Mouse (Mus musculus) gastrocnemius, postnatal 36 days (tissue): ENCODE measurements around the gene Apbb2. TPM values are rescaled to one million over a fixed set of nuclear protein-coding genes. Genes with fewer than 3 reads are reported as not detected.

Source experiments
- DNase-seq, 2 experiments: peaks; one replicate each; pipeline ENCODE4 v3.0.0; 2022
- intact Hi-C: fragments of 180-260 bp; cut with DNase I; formaldehyde crosslinking; loops from one replicate; pipeline ENCODE4 v1.15.1; 2025
- total RNA-seq, 2 experiments: library from RNA; stranded (reverse); gene quantifications; 2 replicates each; pipeline ENCODE4 v1.2.3; 2021

Gene Apbb2
- total RNA-seq, 2 experiments from 2014 or later: 32.0 to 39.1 TPM

GRCm38 (mm10) chr5:66359742-66360423 lies 258.7 kb downstream of the Apbb2 start:
- DNase-seq: no peak
- intact Hi-C loops: no loop called here

DNA sequence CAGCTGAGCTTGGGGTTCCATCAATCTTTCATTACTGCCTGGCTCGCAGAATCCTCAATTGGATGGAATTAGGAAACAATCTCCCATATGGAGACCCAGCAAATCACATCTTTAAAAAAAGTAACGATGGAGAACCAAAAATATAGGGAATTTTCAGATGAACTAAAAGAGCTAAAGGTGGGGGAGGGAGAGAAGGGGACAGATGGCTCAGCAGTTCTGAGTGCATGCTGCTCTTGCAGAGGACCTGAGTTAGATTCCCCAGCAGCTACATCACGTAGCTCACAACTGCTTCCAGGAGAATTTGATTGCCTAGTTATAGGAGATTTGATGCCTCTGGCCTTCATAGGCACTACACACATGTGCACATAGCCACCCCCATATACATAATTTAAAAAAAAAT lies 263.4 kb downstream of the Apbb2 start:
- no peak for DNase-seq
- intact Hi-C loops: no loop called here

DNA sequence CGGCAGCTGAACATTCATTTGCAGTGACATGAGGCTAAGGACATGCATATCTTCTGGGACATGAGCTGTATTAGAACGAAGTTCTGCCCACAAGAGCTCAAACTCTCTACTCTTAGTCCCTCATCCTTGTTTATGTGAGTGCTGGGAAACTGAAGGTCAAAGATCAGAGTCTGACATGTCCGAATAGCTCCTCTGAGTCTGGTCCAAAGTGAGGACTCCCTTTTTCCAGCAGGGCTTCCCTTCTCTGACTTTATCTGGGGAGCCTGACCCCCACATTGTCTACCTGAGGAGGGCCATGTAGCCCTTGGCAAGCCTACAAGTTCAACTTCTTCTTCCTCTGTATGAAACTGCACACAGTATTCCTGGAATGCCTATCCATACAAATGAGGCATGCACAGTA lies 264.7 kb downstream of the Apbb2 start:
- intact Hi-C loops: no loop called here

DNA sequence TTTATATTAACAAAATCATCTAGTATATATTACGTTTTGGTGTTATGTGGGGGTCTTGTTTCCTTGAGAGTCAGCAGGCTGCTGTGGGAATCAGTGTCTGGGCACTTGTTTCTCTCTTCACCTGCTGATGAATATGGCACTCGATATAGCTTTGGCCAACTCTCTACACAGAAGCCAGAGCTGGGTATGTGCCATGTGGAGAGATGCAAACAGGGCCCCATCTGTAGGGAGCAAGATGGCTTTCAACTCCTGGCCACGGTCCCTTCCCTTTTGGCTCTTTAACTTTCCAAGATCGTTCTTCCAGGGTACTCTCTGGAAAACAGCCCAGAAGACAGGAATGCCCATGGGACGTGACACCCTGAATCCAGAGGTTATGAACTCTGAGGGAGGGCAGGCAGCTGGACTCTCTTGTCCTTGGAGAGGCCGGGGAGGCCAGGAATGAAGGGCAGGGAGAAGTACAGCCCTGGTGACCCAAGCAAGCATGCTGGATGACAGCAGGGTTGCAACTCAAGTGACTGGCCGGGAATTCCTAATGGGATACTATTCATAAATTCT lies 266.7 kb downstream of the Apbb2 start:
- no peak for DNase-seq
- intact Hi-C loops: no loop called here

More for the DNA sequence above, 264.7 kb downstream of the Apbb2 start:
- no peak for DNase-seq

DNA sequence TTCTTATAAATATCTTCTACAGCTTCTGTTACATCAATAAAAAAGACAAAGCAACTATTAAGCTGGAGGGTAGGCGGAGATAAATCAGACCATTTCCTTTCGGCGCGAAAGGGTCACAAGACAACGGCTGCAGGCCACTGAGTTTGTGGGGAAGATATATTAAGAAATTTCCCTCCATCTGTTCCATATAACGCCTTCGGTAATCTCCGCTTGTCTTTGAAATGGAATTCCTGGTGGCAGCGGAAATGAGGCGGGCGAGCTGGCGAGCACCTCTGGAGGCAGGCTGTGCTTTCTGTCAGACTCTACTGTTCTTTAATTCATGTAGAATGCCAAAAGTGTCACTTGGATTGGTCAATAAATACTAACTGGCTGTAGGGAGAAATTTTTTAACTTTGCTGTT lies 267.5 kb downstream of the Apbb2 start:
- intact Hi-C loops: no loop called here
- DNase-seq: no peak

GRCm38 (mm10) chr5:66350611-66351010 lies 268.0 kb downstream of the Apbb2 start:
- intact Hi-C loops: no loop called here
- no peak for DNase-seq

GRCm38 (mm10) chr5:66348421-66348820 lies 270.2 kb downstream of the Apbb2 start:
- DNase-seq: no peak
- intact Hi-C loops: no loop called here

GRCm38 (mm10) chr5:66346756-66347155 lies 271.8 kb downstream of the Apbb2 start:
- no peak for DNase-seq
- intact Hi-C loops: no loop called here

- DNase-seq: no peak
- intact Hi-C loops: no loop called here
These were observed 273.4 kb downstream of the Apbb2 start for GRCm38 (mm10) chr5:66345140-66345539.

DNA sequence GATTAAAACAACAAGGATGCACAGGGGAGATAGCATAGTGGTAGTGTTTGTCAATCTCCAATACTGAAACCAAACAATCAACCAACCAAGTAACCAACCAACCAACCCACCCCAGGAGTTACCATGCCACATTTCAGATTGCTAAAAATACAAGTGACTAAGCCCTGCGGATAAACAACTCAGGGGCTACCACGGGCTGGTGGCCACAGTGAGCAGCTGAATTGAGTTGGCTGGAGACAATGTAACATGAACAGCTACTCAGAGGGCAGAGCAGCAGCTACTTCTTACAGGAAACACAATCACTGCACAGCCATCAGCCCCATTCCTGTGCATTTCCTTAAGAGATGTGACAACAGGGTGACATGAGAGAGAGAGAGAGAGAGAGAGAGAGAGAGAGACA lies 274.4 kb downstream of the Apbb2 start:
- intact Hi-C loops: no loop called here
- DNase-seq: no peak

GRCm38 (mm10) chr5:66342285-66342684 lies 276.3 kb downstream of the Apbb2 start:
- no peak for DNase-seq
- intact Hi-C loops: no loop called here

GRCm38 (mm10) chr5:66341848-66342247 lies 276.7 kb downstream of the Apbb2 start:
- DNase-seq: no peak
- intact Hi-C loops: no loop called here

- intact Hi-C loops: no loop called here
- DNase-seq: no peak
These were observed 278.1 kb downstream of the Apbb2 start for GRCm38 (mm10) chr5:66340356-66341102.

- intact Hi-C loops: no loop called here
- no peak for DNase-seq
These were observed 280.0 kb downstream of the Apbb2 start for GRCm38 (mm10) chr5:66338583-66338982.

DNA sequence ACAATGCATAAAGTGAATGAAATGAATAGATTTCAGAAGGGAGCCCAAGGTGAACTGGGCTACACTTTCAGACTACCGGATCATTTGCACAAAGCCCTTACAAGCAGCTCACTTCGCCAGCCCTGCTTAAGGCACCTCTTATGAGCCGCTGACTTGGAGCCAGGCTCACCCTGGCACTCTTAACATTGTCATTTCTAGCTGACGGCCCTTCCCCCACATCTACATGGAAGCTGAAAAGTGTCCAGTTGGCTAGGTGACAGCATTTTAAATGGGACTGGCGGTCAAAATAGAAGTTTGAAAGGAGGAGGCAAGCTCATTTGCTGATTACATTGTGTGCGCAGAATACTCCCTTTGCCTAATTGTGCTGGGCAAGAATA lies 280.6 kb downstream of the Apbb2 start:
- no peak for DNase-seq
- intact Hi-C loops: no loop called here

- intact Hi-C loops: no loop called here
- peak; percentile 27 to 40 for DNase-seq
These were observed 281.3 kb downstream of the Apbb2 start for GRCm38 (mm10) chr5:66337025-66337968.

GRCm38 (mm10) chr5:66330806-66331205 lies 287.8 kb downstream of the Apbb2 start:
- intact Hi-C loops: no loop called here

GRCm38 (mm10) chr5:66328766-66329165 lies 289.8 kb downstream of the Apbb2 start:
- intact Hi-C loops: no loop called here
- no peak for DNase-seq

More at GRCm38 (mm10) chr5:66330806-66331205, 287.8 kb downstream of the Apbb2 start:
- no peak for DNase-seq

- intact Hi-C loops: no loop called here
- DNase-seq: no peak
These were observed 290.4 kb downstream of the Apbb2 start for GRCm38 (mm10) chr5:66327949-66328726.

DNA sequence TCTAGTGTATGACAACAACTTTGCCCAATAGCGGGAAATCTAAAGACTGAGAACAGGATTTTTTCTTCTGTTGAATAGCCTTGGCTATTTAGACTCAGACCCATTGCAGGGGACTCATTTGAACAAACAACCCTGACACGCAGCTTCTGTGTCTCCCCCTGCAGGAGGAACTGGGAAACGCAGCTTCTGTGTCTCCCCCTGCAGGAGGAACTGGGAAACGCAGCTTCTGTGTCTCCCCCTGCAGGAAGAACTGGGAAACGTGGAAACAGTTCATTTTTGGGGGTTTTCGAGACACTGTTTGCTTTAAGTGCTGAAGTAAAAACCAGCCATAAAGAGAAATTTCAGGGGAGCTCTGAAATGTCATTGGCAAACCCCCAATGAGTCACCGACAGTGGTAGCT lies 292.2 kb downstream of the Apbb2 start:
- intact Hi-C loops: no loop called here
- DNase-seq: no peak
